9 mouse cellular contexts compared by ENCODE assay signal in genomic region chr7:45435038-45435437, GRCm38 (mm10). TPM values are rescaled to one million over a fixed set of nuclear protein-coding genes. Genes with fewer than 3 reads are reported as not detected.
DNase-seq lines count a peak whose midpoint lies in the region; ATAC-seq lines count a peak whose summit lies in the region.
"Had no signal": no experiment of that assay in that cellular context is flagged by ENCODE, and none has a peak within 500 bp of the region (broad histone marks: within the 10 kb centered on the region; RNA-seq: fewer than 3 reads in every experiment).

No protein-coding gene starts in this region.

- ATAC-seq in forebrain, embryonic 11.5 days (replicated peaks; ENCODE audit: low FRiP score), result no peak
- no peak for ATAC-seq in liver, embryonic 13.5 days (ENCODE audit: low read depth)
- ATAC-seq in stomach, embryonic 14.5 days (ENCODE audit: insufficient number of reproducible peaks, insufficient read depth, low FRiP score, low read depth), result 0 out of 2 replicates have a peak, but pooled peaks have one; percentile 3

- H3K27me3 ChIP-seq in forebrain, embryonic 11.5 days (ENCODE audit: control insufficient read depth, insufficient read depth, low read length), result no peaks in the 10 kb centered on the region
- H3K27me3 ChIP-seq in liver, embryonic 13.5 days, result no peaks in the 10 kb centered on the region
- H3K27me3 ChIP-seq in stomach, embryonic 14.5 days (ENCODE audit: control insufficient read depth, insufficient read depth, low read length), result no peaks in the 10 kb centered on the region

- no peak overlapping the region for H3K27ac ChIP-seq in forebrain, embryonic 11.5 days (ENCODE audit: low read depth, low read length)
- H3K27ac ChIP-seq in liver, embryonic 13.5 days, result peak overlapping the region; percentile 6; the same call in 1 of the 2 replicates
- peak overlapping the region; percentile 68 for H3K27ac ChIP-seq in stomach, embryonic 14.5 days (ENCODE audit: low read length)

- H3K4me1 ChIP-seq in forebrain, embryonic 11.5 days (replicated peaks; ENCODE audit: control insufficient read depth, insufficient read depth, low read length), result peaks cover 16% of the 10 kb centered on the region
- H3K4me1 ChIP-seq in liver, embryonic 13.5 days (replicated peaks), result peaks cover 52% of the 10 kb centered on the region
- H3K4me1 ChIP-seq in stomach, embryonic 14.5 days (ENCODE audit: control insufficient read depth, insufficient read depth, low read length), result peaks cover 28% of the 10 kb centered on the region

- H3K36me3 ChIP-seq in forebrain, embryonic 11.5 days (ENCODE audit: control insufficient read depth, insufficient read depth, low read length), result no peaks in the 10 kb centered on the region; the same call in 1 of the 2 replicates
- H3K36me3 ChIP-seq in liver, embryonic 13.5 days, result peaks cover 23% of the 10 kb centered on the region
- peaks cover 9% of the 10 kb centered on the region for H3K36me3 ChIP-seq in stomach, embryonic 14.5 days (ENCODE audit: control insufficient read depth, insufficient read depth, low read length)

- peak overlapping the region; percentile 78 for H3K9ac ChIP-seq in forebrain, embryonic 11.5 days (ENCODE audit: low read length)
- peak overlapping the region; percentile 78 for H3K9ac ChIP-seq in liver, embryonic 13.5 days
- peak overlapping the region; percentile 67 for H3K9ac ChIP-seq in stomach, embryonic 14.5 days (replicated peaks; ENCODE audit: low read depth, low read length)

- no peaks in the 10 kb centered on the region for H3K9me3 ChIP-seq in forebrain, embryonic 11.5 days (ENCODE audit: control insufficient read depth, low read length)
- H3K9me3 ChIP-seq in liver, embryonic 13.5 days (replicated peaks), result no peaks in the 10 kb centered on the region
- no peaks in the 10 kb centered on the region for H3K9me3 ChIP-seq in stomach, embryonic 14.5 days (ENCODE audit: control insufficient read depth, low read depth, low read length)

- peak overlapping the region; percentile 89 for H3K4me3 ChIP-seq in forebrain, embryonic 11.5 days (ENCODE audit: low read depth, low read length)
- H3K4me3 ChIP-seq in liver, embryonic 13.5 days (replicated peaks), result peak overlapping the region; percentile 62
- H3K4me3 ChIP-seq in stomach, embryonic 14.5 days (ENCODE audit: low read depth, low read length), result peak overlapping the region; percentile 88

- DNase-seq in embryo, embryonic 10.5 days (ENCODE audit: low spot score), result peak; percentile 57
- no peak for DNase-seq in embryo, embryonic 9.5 days (ENCODE audit: extremely low spot score)
- peak; percentile 39 for DNase-seq in 3T3-L1 (ENCODE audit: low read depth, low spot score)
- no peak for DNase-seq in forebrain, embryonic 11.5 days (ENCODE audit: low spot score)
- DNase-seq in liver, embryonic 13.5 days, result no peak
- DNase-seq in adrenal gland, postnatal 4 days (ENCODE audit: low spot score in 2 of 2), result no peak
- no peak for DNase-seq in cerebellum, adult 9-10 months

- H3K4me2 ChIP-seq in forebrain, embryonic 11.5 days (ENCODE audit: low read depth, low read length, severe bottlenecking), result peak overlapping the region; percentile 69
- peak overlapping the region; percentile 95 for H3K4me2 ChIP-seq in liver, embryonic 13.5 days
- peak overlapping the region; percentile 90 for H3K4me2 ChIP-seq in stomach, embryonic 14.5 days (replicated peaks; ENCODE audit: low read depth, low read length)

- WGBS in forebrain, embryonic 11.5 days, result 2% methylated on average over 16 of the region's 16 CpGs
- 7% methylated on average over 16 of the region's 16 CpGs for WGBS in liver, embryonic 13.5 days (ENCODE audit: insufficient replicate concordance)
- 2% methylated on average over 16 of the region's 16 CpGs for WGBS in stomach, embryonic 14.5 days

RNA-seq across cellular contexts. Expression of gene Gys1, which starts 0.4 kb away (rescaled TPM):
- polyA plus RNA-seq in forebrain, embryonic 11.5 days (2014; fragmentation: Nextera tagmentation; extraction: Ambion mirVana), result 37.0 and 37.6 TPM in 2 replicates
- polyA plus RNA-seq in liver, embryonic 13.5 days (2015; fragmentation: Nextera tagmentation; extraction: Ambion mirVana), result 4.1 and 5.1 TPM in 2 replicates
- polyA plus RNA-seq in stomach, embryonic 14.5 days (2014; fragmentation: Nextera tagmentation; extraction: Ambion mirVana), result 32.7 and 35.3 TPM in 2 replicates
- total RNA-seq in adrenal gland, postnatal 4 days (2021), result 10 to 100 TPM; 38.6 to 40.2 TPM

RNA-seq across cellular contexts. Expression of gene Ruvbl2, which starts 2.9 kb away (rescaled TPM):
- polyA plus RNA-seq in forebrain, embryonic 11.5 days (2014; fragmentation: Nextera tagmentation; extraction: Ambion mirVana), result 175 and 183 TPM in 2 replicates
- polyA plus RNA-seq in liver, embryonic 13.5 days (2015; fragmentation: Nextera tagmentation; extraction: Ambion mirVana), result 111 and 119 TPM in 2 replicates
- 132 and 135 TPM in 2 replicates for polyA plus RNA-seq in stomach, embryonic 14.5 days (2014; fragmentation: Nextera tagmentation; extraction: Ambion mirVana)
- total RNA-seq in adrenal gland, postnatal 4 days (2021), result 10 to 100 TPM; 56.5 to 65.0 TPM

RNA-seq across cellular contexts. Expression of gene Lhb, which starts 14.4 kb away (rescaled TPM):
- not detected in 2 replicates for polyA plus RNA-seq in forebrain, embryonic 11.5 days (2014; fragmentation: Nextera tagmentation; extraction: Ambion mirVana)
- not detected in 2 replicates for polyA plus RNA-seq in liver, embryonic 13.5 days (2015; fragmentation: Nextera tagmentation; extraction: Ambion mirVana)
- polyA plus RNA-seq in stomach, embryonic 14.5 days (2014; fragmentation: Nextera tagmentation; extraction: Ambion mirVana), result 0.52 TPM in 1 of 2 replicates, not detected in the other
- total RNA-seq in adrenal gland, postnatal 4 days (2021), result not detected
- total RNA-seq: hematopoietic stem cell, adult 5-6 weeks had no signal

RNA-seq across cellular contexts. Expression of gene Ntf5, which starts 21.5 kb away (rescaled TPM):
- 0.33 and 0.67 TPM in 2 replicates for polyA plus RNA-seq in forebrain, embryonic 11.5 days (2014; fragmentation: Nextera tagmentation; extraction: Ambion mirVana)
- polyA plus RNA-seq in liver, embryonic 13.5 days (2015; fragmentation: Nextera tagmentation; extraction: Ambion mirVana), result 0.35 and 0.37 TPM in 2 replicates
- 4.1 and 4.5 TPM in 2 replicates for polyA plus RNA-seq in stomach, embryonic 14.5 days (2014; fragmentation: Nextera tagmentation; extraction: Ambion mirVana)
- under 1 TPM; 0.20 to 0.67 TPM for total RNA-seq in adrenal gland, postnatal 4 days (2021)

RNA-seq across cellular contexts. Expression of gene Ftl1, which starts 24.6 kb away (rescaled TPM):
- polyA plus RNA-seq in forebrain, embryonic 11.5 days (2014; fragmentation: Nextera tagmentation; extraction: Ambion mirVana), result 4,947 and 5,145 TPM in 2 replicates
- 7,621 and 8,262 TPM in 2 replicates for polyA plus RNA-seq in liver, embryonic 13.5 days (2015; fragmentation: Nextera tagmentation; extraction: Ambion mirVana)
- polyA plus RNA-seq in stomach, embryonic 14.5 days (2014; fragmentation: Nextera tagmentation; extraction: Ambion mirVana), result 4,275 and 4,681 TPM in 2 replicates
- 100 to 1,000 TPM; 684 to 753 TPM for total RNA-seq in adrenal gland, postnatal 4 days (2021)

Comparison
In these comparisons a context has a peak if more than half of its experiments do, and no peak if none do; other contexts are left out.
1. DNase-seq: peak in embryo, embryonic 10.5 days (single experiment) and 3T3-L1 (single experiment); none in embryo, embryonic 9.5 days (single experiment), forebrain, embryonic 11.5 days (single experiment), liver, embryonic 13.5 days (single experiment), adrenal gland, postnatal 4 days (0 of 2) and cerebellum, adult 9-10 months (single experiment).
2. Peak in every context shown above with its lines, with median percentiles within 50 percentile points of each other: H3K4me2 ChIP-seq, H3K4me3 ChIP-seq and H3K9ac ChIP-seq.